22 mouse cellular contexts compared by ENCODE assay signal in genomic region chr15:88542567-88542966, GRCm38 (mm10). TPM values are rescaled to one million over a fixed set of nuclear protein-coding genes. Genes with fewer than 3 reads are reported as not detected.
DNase-seq lines count a peak whose midpoint lies in the region; ATAC-seq lines count a peak whose summit lies in the region.
"Had no signal": no experiment of that assay in that cellular context is flagged by ENCODE, and none has a peak within 500 bp of the region (broad histone marks: within the 10 kb centered on the region; RNA-seq: fewer than 3 reads in every experiment).

No protein-coding gene starts in this region.

- H3K9ac ChIP-seq in hindbrain, embryonic 16.5 days (ENCODE audit: low read depth, low read length) = no peak overlapping the region
- H3K9ac ChIP-seq: embryonic facial prominence, embryonic 15.5 days; heart, embryonic 12.5 days; liver, postnatal 0 days had no signal

- H3K36me3 ChIP-seq in hindbrain, embryonic 16.5 days (ENCODE audit: control insufficient read depth, insufficient read depth, low read length) = no peaks in the 10 kb centered on the region
- no peaks in the 10 kb centered on the region for H3K36me3 ChIP-seq in hindbrain, embryonic 10.5 days
- H3K36me3 ChIP-seq: embryonic facial prominence, embryonic 15.5 days; heart, embryonic 12.5 days had no signal

- H3K4me3 ChIP-seq in hindbrain, embryonic 16.5 days (ENCODE audit: low read length) = no peak overlapping the region
- H3K4me3 ChIP-seq in hindbrain, embryonic 10.5 days = no peak overlapping the region
- H3K4me3 ChIP-seq: embryonic facial prominence, embryonic 15.5 days; heart, embryonic 12.5 days; layer of hippocampus, adult 2 months had no signal

- no peak overlapping the region for H3K4me2 ChIP-seq in hindbrain, embryonic 16.5 days (ENCODE audit: low read length)
- H3K4me2 ChIP-seq: embryonic facial prominence, embryonic 15.5 days; heart, embryonic 12.5 days had no signal

- DNase-seq in hindbrain, embryonic 10.5 days (ENCODE audit: low spot score) = no peak
- DNase-seq in cerebellum, adult 11 months = peak; percentile 77
- DNase-seq in cerebellum, postnatal 10 days = peak; percentile 89 to 92
- DNase-seq in retina, postnatal 7 days (ENCODE audit: low read depth, low spot score) = peak; percentile 28
- DNase-seq in spleen, postnatal 10 days (ENCODE audit: low spot score in 2 of 2) = no peak
- no peak for DNase-seq in thymus, postnatal 0 days (ENCODE audit: low spot score)
- DNase-seq: embryo, embryonic 11 days; heart, adult 11 months; heart, postnatal 14 days; kidney, adult 8-10 months; kidney, postnatal 14 days; layer of hippocampus, postnatal 36 days; liver, postnatal 0 days; lung, postnatal 14 days; midbrain, embryonic 14.5 days; right cerebral cortex, adult 18-20 months; thymus, postnatal 25 days had no signal

- peaks cover 5% of the 10 kb centered on the region; the same call in 1 of the 2 replicates for H3K9me3 ChIP-seq in hindbrain, embryonic 16.5 days (ENCODE audit: control insufficient read depth, low read length)
- H3K9me3 ChIP-seq in hindbrain, embryonic 10.5 days = no peaks in the 10 kb centered on the region
- H3K9me3 ChIP-seq: embryonic facial prominence, embryonic 15.5 days; heart, embryonic 12.5 days had no signal

- no peaks in the 10 kb centered on the region for H3K27me3 ChIP-seq in hindbrain, embryonic 16.5 days (replicated peaks; ENCODE audit: control insufficient read depth, insufficient read depth, low read length)
- no peaks in the 10 kb centered on the region for H3K27me3 ChIP-seq in hindbrain, embryonic 10.5 days (ENCODE audit: insufficient read depth, poor library complexity, severe bottlenecking)
- H3K27me3 ChIP-seq: embryonic facial prominence, embryonic 15.5 days; heart, embryonic 12.5 days had no signal

- H3K4me1 ChIP-seq in hindbrain, embryonic 16.5 days (ENCODE audit: control insufficient read depth, insufficient read depth, low read depth, low read length) = no peaks in the 10 kb centered on the region
- H3K4me1 ChIP-seq in hindbrain, embryonic 10.5 days (replicated peaks) = no peaks in the 10 kb centered on the region
- H3K4me1 ChIP-seq: embryonic facial prominence, embryonic 15.5 days; heart, embryonic 12.5 days had no signal

- 63% methylated on average over 2 of the region's 2 CpGs for WGBS in hindbrain, embryonic 16.5 days
- WGBS in hindbrain, embryonic 10.5 days = 82% methylated on average over 2 of the region's 2 CpGs

- H3K27ac ChIP-seq in hindbrain, embryonic 16.5 days (ENCODE audit: low read depth, low read length) = 0 out of 2 replicates have a peak overlapping the region, but pooled peaks have one; percentile 7
- H3K27ac ChIP-seq in hindbrain, embryonic 10.5 days = no peak overlapping the region
- H3K27ac ChIP-seq: embryonic facial prominence, embryonic 15.5 days; layer of hippocampus, adult 2 months had no signal

- peak; percentile 71; the same call in 1 of the 2 replicates for ATAC-seq in hindbrain, embryonic 16.5 days
- ATAC-seq: liver, postnatal 0 days had no signal

RNA-seq across cellular contexts. Expression of gene Zdhhc25, which starts 57.5 kb away (rescaled TPM):
- polyA plus RNA-seq in hindbrain, embryonic 16.5 days (2015; fragmentation: Nextera tagmentation; extraction: Ambion mirVana) = not detected in 2 replicates
- polyA plus RNA-seq in hindbrain, embryonic 10.5 days (2016; fragmentation: Nextera tagmentation; extraction: Ambion mirVana) = not detected in 2 replicates
- polyA plus RNA-seq in thymus, postnatal 0 days (2015; fragmentation: Nextera tagmentation; extraction: Ambion mirVana) = not detected in 2 replicates
- polyA plus RNA-seq: embryonic facial prominence, embryonic 15.5 days; heart, embryonic 12.5 days; liver, adult 2 months; liver, postnatal 0 days; midbrain, embryonic 14.5 days had no signal

Comparison
In these comparisons a context has a peak if more than half of its experiments do, and no peak if none do; other contexts are left out.
1. DNase-seq: peak in cerebellum, adult 11 months (single experiment), cerebellum, postnatal 10 days (2 of 2) and retina, postnatal 7 days (single experiment); none in hindbrain, embryonic 10.5 days (single experiment), spleen, postnatal 10 days (0 of 2) and thymus, postnatal 0 days (single experiment).